Mouse (Mus musculus): Measurements from ENCODE around the gene Spi1.

DNA sequence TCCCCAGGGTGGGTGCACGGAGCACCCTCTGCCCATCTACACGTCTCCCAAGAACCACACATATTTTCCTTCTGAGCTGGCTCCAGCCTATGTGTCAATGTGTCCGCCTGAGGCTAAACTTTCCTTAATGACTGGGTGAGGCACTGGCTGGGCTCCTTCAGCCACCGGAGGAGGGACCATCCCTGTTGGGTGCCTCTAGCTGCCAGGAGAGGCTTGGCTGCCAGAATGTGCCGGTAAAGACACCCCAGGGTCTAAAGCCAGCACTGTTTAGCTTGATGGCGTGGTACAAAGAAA lies 13.4 kb upstream of the Spi1 start:
- no peak for TF ChIP-seq CTCF (IDR thresholded peaks at IDR 0.05; ENCODE audit: borderline replicate concordance, insufficient read depth, low read depth, low read length)
- no peak for TF ChIP-seq POLR2A (IDR thresholded peaks at IDR 0.05; ENCODE audit: borderline replicate concordance, insufficient read depth, low read length)
